Mouse (Mus musculus) urinary bladder, postnatal 14 days (tissue): Measurements from ENCODE around the gene Pax3.

ENCODE experiments used
- DNase-seq: peaks from one replicate; pipeline ENCODE4 v3.0.0; 2021; ENCODE audit warnings: low spot score

The Pax3 gene

GRCm38 (mm10) chr1:78196751-78197311 lies at the start of gene Pax3:
Gene Pax3, minus strand, starts transcription at chr1:78197134.
- no peak for DNase-seq

GRCm38 (mm10) chr1:78234306-78234705 lies 37.4 kb upstream of the Pax3 start:
- DNase-seq: no peak

- DNase-seq: no peak
Observed at GRCm38 (mm10) chr1:78231901-78232546, 35.1 kb upstream of the Pax3 start.

DNA sequence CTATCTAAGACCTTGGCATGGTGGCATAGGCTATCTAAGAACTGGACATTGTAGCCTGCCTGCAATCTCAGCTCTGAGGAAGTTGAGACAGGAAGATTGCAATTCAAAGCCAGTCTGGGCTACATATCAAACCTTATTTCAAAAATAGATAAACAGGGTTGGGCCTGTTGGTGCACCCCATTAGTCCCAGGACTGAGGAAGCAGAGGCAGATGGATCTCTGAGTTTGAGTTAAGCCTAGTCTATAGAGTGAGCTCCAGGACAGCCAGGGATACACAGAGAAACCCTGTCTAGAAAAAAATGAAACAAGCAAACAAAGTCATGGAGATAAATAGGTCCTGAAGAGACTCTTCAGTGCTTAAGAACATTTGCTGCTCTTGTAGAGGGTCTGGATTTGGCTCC lies 32.9 kb upstream of the Pax3 start:
- no peak for DNase-seq

- no peak for DNase-seq
Observed at GRCm38 (mm10) chr1:78228771-78229170, 31.8 kb upstream of the Pax3 start.

DNA sequence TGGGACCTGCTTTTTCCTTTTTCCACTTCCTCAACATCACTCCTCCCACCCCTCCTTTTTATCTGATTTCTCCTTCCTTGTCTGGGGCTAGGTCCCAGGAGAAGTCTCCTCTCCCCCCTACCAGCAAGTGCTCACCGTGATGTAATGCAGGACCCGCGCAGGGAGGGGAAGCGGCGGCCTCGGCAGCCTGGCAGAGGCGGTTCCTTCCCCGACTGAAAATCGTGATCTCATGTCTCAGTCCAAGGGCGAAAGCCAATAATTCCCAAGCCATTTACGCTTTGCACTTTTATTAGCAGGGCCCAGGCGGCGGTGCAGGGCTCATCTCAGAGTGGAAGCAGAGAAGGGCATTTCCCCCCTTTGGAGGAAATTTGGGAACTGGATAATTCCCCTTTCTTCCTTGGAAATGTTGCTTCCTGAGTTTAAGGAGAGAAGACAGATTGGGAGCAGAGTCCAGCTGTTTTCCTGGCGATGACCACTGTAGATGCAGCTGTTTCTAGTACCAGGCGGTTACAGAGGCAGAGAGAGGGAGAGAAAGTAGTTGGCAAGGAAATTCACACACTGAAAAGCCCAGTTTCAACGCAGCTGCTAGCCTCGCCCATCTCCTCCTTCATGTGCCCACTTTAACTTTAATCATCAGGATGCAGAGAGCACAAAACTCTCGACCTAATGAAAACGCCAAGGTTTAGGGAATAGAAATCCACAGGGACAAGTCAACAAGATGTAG lies 21.3 kb upstream of the Pax3 start:
- no peak for DNase-seq

DNA sequence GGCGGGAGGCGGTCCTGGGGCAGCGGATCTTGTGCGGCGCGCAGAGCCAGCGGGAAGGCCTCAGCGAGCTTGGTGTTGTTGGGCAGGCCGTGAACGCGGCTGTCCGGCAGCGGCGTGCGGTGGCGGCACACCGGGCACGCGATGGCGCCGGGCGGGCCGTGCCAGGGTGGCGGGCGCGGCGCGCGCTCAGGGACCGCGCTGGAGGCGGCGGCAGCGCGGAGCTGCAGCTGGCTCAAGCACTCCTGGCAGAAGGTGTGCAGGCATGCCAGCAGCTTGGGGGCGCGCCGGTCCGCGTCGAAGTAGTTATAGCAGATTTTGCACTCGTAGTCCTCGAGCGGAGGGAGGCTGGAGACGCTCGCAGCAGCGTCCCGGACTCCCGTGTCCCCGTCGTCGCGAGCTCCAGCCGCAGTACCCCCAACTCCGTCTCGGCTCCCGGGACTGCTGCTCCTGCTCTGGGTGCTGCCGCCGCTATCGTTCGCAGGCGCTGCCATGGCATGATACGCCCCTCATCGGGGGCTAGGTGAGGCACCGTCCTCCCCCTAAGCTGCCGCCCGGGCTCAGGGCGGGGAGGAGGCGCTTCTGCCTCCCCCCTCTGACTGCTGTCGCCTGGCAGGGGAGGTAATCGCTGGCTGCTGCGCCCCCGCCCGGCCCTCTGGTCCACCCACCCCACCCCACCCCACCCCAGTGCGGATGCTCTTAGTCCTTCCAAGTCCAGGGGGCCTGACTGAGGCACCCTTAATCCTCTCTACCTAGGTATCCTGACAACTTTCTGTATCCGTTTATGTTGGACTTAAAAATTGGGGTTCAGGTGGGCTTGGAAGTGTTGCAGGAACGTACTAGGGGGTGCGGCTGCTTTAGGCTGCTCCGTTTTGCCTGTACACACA lies 20.5 kb upstream of the Pax3 start:
- DNase-seq: no peak

DNA sequence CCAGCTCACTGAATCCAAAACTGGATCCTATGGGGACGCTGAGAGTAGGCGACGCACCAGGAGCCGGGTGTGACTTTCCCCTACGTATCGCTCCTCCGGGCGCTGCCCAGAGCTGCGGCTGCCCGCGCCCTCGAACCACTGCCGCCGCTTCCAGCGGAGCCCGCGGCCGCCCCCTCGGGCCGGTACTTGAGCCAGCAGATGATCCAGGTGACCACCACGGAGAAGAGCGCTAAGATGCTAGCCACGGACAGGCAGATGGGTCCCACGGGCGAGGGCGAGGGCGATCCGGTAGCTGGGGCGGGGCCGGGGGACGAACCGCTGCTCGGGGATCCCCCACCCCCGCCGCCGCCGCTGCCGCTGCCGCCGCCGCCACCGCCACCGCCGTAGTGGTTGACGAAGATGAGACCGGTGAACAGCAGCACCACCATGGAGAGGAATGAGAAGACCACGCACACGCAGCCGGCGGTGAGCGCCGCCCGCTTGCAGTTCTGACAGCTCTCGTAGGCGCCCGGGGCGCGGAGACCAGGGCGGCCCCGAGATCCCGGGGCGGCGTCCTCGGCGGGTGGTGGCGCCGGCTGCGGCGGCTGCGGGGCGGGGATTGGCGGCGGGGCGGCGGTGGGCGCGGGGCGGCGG lies 19.7 kb upstream of the Pax3 start:
- no peak for DNase-seq

DNA sequence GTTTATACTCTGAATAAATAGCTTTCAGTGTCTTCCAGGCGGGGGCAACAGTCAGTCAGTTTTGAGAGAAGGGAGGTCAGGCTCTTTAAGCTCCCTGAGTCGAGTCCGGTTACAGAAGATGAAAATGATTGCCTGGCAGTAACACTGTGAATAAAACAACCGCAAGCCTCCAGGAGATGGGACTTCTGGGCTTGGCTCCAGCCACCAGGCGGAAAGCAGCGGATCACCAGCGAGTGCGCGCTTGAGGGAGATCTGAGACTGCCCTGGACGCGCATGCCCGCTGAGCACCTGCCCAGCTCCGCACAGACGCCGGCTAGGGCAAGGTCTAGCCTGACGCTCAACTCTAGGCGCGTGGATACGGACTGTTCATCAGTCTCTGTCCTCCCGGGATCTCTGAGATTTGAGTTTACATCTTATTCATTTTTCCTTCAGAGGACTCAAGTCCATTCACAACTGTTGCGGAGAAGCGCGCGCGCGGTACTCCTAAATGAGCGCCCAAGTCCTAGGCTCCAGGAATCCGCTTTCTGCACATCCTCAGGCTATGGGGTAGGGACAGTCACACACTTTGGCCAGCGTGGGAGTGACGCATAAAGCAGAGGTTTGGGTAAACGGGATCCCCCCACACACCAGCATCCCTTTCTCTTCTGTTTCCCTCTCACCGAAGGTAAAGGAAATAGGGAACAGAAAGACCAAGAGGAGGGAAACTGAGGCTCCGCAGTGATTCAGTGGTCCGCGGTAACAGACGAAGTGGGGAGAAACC lies 19.0 kb upstream of the Pax3 start:
- DNase-seq: no peak

DNA sequence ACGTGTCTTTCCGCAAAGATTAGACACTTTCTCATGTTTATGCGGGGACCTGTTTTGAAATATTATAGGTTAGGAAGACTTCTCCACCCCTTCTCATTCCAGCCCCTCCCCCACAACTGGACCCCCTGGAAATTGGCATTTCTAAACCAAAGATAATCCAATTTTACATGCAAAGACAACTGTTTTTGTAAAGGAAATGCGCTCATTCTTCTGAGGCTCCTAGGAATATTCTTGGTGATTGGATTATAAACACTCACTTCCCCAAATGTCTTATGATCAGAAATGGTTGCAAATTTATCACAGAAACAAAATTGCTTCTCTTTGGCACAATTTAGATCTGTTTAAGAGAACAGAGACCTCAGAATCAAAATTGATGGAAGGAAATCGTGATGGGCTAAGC lies 14.1 kb upstream of the Pax3 start:
- DNase-seq: no peak

DNA sequence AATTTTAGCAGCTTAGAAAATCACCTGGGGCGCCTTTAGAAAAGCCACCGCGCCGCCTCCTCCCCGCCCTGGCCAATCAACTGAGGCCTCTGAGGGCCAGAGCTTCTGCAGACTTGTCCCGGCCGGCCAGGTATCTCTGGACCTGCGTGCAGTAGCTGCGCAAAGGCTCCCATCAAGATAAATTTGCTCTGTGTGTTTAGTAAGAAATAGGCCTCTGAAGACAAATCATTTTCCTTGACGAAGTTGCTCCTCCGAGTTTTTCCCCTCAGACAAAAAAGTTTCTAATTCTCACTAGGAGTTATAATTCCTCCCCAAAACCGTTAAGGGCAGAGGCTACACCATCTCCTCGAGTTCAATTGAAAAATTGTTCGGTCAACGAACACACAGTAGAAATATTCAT lies 13.6 kb upstream of the Pax3 start:
- no peak for DNase-seq

- DNase-seq: no peak
Observed at GRCm38 (mm10) chr1:78208281-78208814, 11.4 kb upstream of the Pax3 start.

DNA sequence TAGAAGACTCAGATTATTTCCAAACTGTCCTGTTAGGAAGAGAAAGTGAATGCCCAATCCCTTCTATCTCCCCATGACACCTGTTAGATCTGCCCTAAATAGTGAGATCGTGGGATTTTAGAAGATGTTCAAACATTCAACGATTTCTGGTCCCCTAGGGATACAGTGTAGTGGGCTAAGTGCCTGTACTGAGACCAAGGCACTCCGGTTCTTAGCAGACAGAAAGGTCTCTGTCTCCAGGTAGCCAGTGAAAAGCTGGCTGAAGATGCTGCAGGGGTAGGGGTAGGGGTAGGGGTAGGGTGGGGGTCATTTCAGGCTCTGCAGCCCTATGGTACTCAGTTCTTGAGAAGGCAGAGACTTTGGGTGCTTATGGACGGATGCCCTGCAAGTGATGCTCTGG lies 7.4 kb upstream of the Pax3 start:
- DNase-seq: no peak

GRCm38 (mm10) chr1:78203622-78204211 lies 6.8 kb upstream of the Pax3 start:
- DNase-seq: no peak

GRCm38 (mm10) chr1:78203086-78203614 lies 6.2 kb upstream of the Pax3 start:
- no peak for DNase-seq

DNA sequence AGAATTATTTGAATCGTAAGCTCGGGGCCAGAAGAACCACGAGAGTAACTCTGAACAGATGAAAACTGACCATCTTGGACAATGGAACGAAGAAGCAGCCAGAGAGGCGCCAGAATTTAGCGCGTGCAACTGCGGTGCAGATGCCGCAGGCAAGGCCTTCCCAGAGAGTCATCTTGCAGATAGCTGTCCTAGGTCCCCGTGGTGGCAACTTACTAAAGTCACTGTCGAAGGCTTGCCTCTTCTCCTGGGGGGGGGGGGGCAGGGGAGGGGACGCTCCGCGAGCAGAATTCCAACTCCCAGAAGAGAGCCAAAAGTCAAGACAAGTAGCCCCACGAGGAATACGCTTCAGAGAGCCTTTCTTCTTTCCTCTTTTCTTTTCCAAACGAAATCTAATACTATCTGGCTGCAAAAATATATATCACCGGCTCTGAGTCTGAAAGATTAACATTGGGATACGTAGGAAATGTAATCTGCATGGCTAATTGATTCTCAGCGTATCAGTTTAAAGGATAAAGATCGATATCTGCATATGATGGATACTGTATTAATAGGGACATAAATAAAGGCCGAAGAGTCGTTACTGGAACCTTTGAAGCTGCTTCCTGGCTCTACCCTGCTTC lies 5.6 kb upstream of the Pax3 start:
- DNase-seq: no peak

DNA sequence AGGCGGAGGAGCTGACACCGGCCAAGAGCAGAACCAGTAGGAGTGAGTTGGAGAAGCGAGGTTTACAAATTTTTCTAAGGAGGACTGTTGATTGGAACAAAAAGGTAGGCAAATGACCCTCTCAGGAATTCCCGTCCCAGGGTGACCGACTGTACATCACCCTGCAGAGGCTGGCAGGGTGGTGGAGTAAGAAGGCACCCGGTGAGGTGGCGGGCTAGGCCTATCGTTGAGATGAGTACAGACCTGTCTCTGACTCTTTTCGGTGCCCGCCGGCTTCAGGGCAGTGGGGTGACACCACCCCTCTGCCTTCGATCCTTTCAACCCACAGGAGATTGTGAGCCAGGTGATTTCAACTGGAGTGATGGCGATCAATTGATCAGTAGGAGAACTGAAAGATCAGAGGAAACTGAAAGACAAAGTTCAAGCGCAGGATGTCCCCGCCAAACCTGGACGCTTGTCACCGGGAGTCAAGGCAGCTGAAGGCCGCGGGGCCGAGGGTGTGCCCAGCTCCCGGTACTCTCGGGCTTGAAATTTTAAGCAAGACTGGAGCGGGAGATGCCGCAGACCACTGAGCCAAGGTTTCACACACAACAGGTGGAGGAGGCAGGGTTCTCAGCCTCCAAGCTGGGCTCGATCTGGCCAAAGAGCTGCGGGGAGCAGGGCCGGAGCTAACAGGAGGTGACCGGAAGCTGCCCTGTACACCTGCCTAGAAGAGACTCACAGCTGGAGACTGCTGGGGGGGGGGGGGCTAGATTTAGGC lies 4.5 kb upstream of the Pax3 start:
- no peak for DNase-seq

GRCm38 (mm10) chr1:78200191-78200590 lies 3.3 kb upstream of the Pax3 start:
- no peak for DNase-seq

DNA sequence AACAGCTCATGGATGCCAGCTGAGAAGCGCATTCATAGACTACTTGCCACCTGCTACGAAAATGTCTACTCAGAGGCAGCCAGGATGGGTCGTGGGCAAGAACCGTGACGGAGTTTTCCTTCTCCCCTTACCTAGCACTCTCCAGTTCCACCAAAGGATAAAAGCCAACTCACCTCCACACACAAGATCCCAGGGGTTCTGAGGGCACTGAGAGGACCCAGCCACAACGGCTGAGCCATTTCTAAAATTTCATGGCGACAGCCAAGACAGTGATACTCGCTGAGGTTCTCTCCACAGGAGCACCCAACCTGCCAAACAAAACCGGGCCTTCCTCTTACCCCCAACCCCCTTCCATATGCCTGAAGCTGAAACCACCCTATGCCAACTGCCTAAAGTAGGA lies 2.3 kb upstream of the Pax3 start:
- DNase-seq: no peak
